Mouse (Mus musculus) lung, embryonic 14.5 days (tissue): ENCODE measurements at regions not wholly inside any gene's neighbourhood (a gene's known extent, or its start where the extent isn't known, plus 50 kb on each side); places are given as distances from the start of the nearest gene placed in this dataset.

Experiments
- ATAC-seq: fragments of 200-750 bp; cut with Nextera tagmentation; 2 replicates; pipeline ENCODE4 v1.8.0; 2017; ENCODE audit warnings: mild to moderate bottlenecking, moderate TSS enrichment, moderate library complexity; ENCODE audit not compliant: insufficient read depth
- DNase-seq: peaks from one replicate; pipeline ENCODE4 v3.0.0-alpha.2; 2015
- H3K27ac ChIP-seq: fragments of 300-500 bp; sonication (generic); 2 replicates; pipeline ENCODE4 v1.5.1; 2014; ENCODE audit warnings: low read depth, mild to moderate bottlenecking, moderate library complexity
- H3K27me3 ChIP-seq: fragments of 300-500 bp; sonication (generic); 2 replicates; pipeline ENCODE4 v1.6.1; 2014; ENCODE audit warnings: low read length, control low read depth; ENCODE audit not compliant: insufficient read depth
- H3K36me3 ChIP-seq: fragments of 300-500 bp; sonication (generic); 2 replicates; pipeline ENCODE4 v1.6.1; 2014; ENCODE audit warnings: control low read depth; ENCODE audit not compliant: insufficient read depth
- H3K4me1 ChIP-seq: fragments of 300-500 bp; sonication (generic); 2 replicates; pipeline ENCODE4 v1.6.1; 2014; ENCODE audit warnings: antibody characterized with exemption, control low read depth; ENCODE audit not compliant: insufficient read depth
- H3K4me2 ChIP-seq: fragments of 300-500 bp; sonication (generic); 2 replicates; pipeline ENCODE4 v1.6.1; 2014; ENCODE audit warnings: mild to moderate bottlenecking
- H3K4me3 ChIP-seq: fragments of 300-500 bp; sonication (generic); 2 replicates; pipeline ENCODE4 v1.5.1; 2014; ENCODE audit warnings: low read depth, low read length
- H3K9ac ChIP-seq: fragments of 300-500 bp; sonication (generic); 2 replicates; pipeline ENCODE4 v1.6.1; 2014
- H3K9me3 ChIP-seq: fragments of 300-500 bp; sonication (generic); 2 replicates; pipeline ENCODE4 v1.6.1; 2016; ENCODE audit warnings: low read depth, low read length, control low read depth
- CTCF ChIP-seq: IDR thresholded peaks from 2 replicates; pipeline ENCODE4 v1.5.1; 2016; ENCODE audit warnings: antibody characterized with exemption, low read depth
- WGBS: fragments of 180-500 bp; shearing (Covaris S2); extraction: QIAGEN DNeasy Blood & Tissue Kit; methylation state at CpG from one replicate; pipeline ENCODE4 v1.1.7; 2014; 5-methylcytosine and 5-hydroxymethylcytosine counted together

- H3K4me1 ChIP-seq, result no peaks in the 10 kb centered on the region
- H3K4me2 ChIP-seq, result no peak overlapping the region
- no peak overlapping the region for H3K9ac ChIP-seq
- H3K9me3 ChIP-seq, result no peaks in the 10 kb centered on the region
- no peak overlapping the region for H3K4me3 ChIP-seq
- no peaks in the 10 kb centered on the region for H3K36me3 ChIP-seq
- WGBS, result 68% methylated on average over 5 of the region's 5 CpGs
- no peak overlapping the region for H3K27ac ChIP-seq
- ATAC-seq (no peak), DNase-seq (no peak)
- no peaks in the 10 kb centered on the region for H3K27me3 ChIP-seq
- TF ChIP-seq CTCF, result no peak
Measured at GRCm38 (mm10) chr1:128762076-128762475, 170.0 kb upstream of the Cxcr4 start.

DNA sequence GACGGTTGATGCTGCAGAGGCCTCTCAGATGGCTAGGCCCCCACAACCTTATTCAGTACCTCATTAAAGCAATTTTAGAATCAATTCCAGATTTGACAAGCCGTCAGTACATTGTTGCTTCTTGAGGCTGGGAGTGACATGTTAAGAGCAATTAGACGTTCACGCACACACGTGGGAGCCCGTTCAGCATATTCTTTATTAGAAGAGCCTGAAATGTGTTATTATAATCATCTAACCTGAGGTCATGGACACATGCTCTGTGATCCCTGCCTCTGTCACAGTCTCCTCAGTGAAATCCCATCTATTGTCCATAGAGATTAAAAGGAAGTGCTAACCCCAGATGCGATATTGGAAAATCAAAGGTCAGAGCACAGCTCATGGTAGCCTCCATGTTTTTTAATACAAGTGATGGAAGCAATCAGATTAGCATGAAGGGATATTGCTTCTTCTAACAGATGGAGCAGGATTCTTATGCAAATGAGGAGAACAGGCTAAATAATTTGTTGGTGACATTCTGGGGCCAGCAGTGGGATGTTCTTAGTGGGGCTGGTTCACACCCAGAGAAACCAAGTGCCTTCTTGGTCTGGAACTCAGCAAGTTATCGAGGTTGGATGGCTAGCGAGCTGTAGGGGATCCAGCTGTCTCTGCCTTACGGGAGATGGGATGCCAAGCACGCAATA is 166.8 kb upstream of the Cxcr4 start:
- no peak overlapping the region for H3K9ac ChIP-seq
- H3K4me1 ChIP-seq, result no peaks in the 10 kb centered on the region
- ATAC-seq (no peak), DNase-seq (no peak)
- no peak overlapping the region for H3K4me3 ChIP-seq
- no peaks in the 10 kb centered on the region for H3K9me3 ChIP-seq
- H3K27me3 ChIP-seq, result no peaks in the 10 kb centered on the region
- no peak overlapping the region for H3K27ac ChIP-seq
- H3K4me2 ChIP-seq, result no peak overlapping the region
- 88% methylated on average over 11 of the region's 11 CpGs for WGBS
- H3K36me3 ChIP-seq, result no peaks in the 10 kb centered on the region
- no peak for TF ChIP-seq CTCF

DNA sequence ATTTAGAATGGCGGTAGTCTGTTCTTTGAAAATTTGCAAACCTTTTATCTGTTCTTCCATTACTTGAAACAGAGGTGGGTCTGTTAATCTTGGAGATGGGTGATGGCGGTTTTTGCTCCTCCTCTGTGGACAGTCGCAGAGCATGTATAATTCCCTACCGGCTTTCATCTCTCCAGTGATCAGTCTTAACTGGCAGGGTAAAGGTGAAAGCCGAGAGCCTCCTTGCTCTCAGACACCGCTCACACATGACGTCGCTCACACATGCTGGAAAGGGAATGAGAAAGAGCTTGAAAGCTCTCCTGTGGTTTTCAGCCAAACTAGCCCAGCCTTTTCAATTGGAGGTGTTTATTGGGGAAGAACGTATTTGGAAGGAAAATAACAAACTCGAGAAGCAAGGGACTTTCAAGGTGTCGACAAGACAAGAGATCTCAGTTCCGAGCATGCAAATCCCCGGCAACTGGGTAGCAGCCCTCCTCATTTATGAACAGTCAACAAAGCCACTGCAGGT is 166.3 kb upstream of the Cxcr4 start:
- no peak for ATAC-seq
- Histone ChIP-seq H3K4me3 (no peak overlapping the region), H3K9me3 (no peaks in the 10 kb centered on the region), H3K4me1 (no peaks in the 10 kb centered on the region), H3K27me3 (no peaks in the 10 kb centered on the region), H3K36me3 (no peaks in the 10 kb centered on the region), H3K9ac (no peak overlapping the region), H3K27ac (no peak overlapping the region), H3K4me2 (no peak overlapping the region)
- no peak for TF ChIP-seq CTCF
- 61% methylated on average over 13 of the region's 13 CpGs for WGBS
- no peak for DNase-seq

DNA sequence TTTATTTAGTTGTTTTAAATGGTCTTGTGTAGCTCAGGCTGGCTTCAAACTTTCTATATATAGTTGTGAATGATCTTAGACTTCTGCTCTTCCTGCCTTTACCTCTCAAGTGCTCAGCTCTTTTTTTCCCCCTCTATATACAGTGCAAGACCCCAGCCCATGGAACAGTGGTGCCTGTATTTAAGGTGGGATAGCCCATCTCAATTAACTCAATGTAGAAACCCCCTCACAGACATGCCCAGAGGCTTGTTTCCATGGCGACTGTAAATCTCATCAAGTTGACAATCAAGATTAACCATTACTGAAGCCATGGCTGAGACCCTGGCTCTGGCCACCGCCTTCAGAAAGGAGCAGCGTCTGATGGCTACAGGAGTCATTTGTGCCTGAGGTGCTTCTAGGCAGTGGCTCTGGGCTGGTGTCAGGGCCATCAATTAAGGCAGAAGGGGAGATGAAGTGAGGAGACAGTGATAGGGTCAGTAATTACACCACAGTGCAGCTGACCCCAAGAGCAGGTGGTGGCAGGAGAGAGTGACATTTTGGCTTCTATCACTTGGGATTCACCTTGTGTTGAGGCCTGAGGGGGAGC is 161.4 kb upstream of the Cxcr4 start:
- H3K9ac ChIP-seq, result no peak overlapping the region
- no peaks in the 10 kb centered on the region for H3K9me3 ChIP-seq
- no peak overlapping the region for H3K4me2 ChIP-seq
- no peak overlapping the region for H3K4me3 ChIP-seq
- no peaks in the 10 kb centered on the region for H3K4me1 ChIP-seq
- no peak for ATAC-seq
- H3K36me3 ChIP-seq, result no peaks in the 10 kb centered on the region
- DNase-seq, result no peak
- H3K27me3 ChIP-seq, result no peaks in the 10 kb centered on the region
- WGBS, result 54% methylated on average over 3 of the region's 3 CpGs
- TF ChIP-seq CTCF, result no peak
- no peak overlapping the region for H3K27ac ChIP-seq

DNA sequence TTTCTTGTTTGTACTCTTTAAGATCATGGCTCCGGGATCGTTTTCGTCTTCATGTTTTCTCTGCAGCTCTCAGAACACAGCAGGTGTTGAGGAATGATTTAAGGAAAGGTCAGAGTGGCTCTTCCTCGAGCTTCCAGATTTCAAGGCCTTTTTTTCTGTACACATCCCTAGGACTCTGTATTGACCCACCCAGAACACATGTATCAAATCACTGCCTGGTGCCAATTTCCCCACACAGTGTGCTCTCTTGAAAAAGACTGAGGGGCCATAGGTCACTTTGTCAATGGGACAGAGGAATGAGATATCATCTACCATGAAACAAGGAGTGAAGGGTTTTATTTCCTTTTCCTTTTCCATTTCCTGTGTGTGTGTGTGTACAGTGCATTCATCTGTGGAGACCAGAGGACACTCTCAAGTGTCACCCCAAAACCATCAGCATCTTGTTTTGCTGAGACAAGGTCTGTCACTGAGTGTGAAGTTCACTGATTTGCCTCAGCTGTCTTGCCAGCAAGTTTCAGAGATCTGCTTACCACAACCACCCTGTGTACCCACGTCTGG is 157.4 kb upstream of the Cxcr4 start:
- no peaks in the 10 kb centered on the region for H3K36me3 ChIP-seq
- WGBS, result 65% methylated on average over 5 of the region's 5 CpGs
- no peak overlapping the region for H3K9ac ChIP-seq
- H3K4me1 ChIP-seq, result no peaks in the 10 kb centered on the region
- DNase-seq, result no peak
- H3K27me3 ChIP-seq, result no peaks in the 10 kb centered on the region
- H3K9me3 ChIP-seq, result no peaks in the 10 kb centered on the region
- no peak for ATAC-seq
- no peak for TF ChIP-seq CTCF
- H3K4me3 ChIP-seq, result no peak overlapping the region
- H3K4me2 ChIP-seq, result no peak overlapping the region
- no peak overlapping the region for H3K27ac ChIP-seq

- Histone ChIP-seq H3K36me3 (no peaks in the 10 kb centered on the region), H3K27me3 (no peaks in the 10 kb centered on the region), H3K4me2 (no peak overlapping the region), H3K4me1 (no peaks in the 10 kb centered on the region), H3K9me3 (no peaks in the 10 kb centered on the region), H3K27ac (no peak overlapping the region), H3K9ac (no peak overlapping the region), H3K4me3 (no peak overlapping the region)
- no peak for DNase-seq
- 86% methylated on average over 12 of the region's 12 CpGs for WGBS
- no peak for ATAC-seq
- no peak for TF ChIP-seq CTCF
Measured at GRCm38 (mm10) chr1:128747196-128747790, 155.2 kb upstream of the Cxcr4 start.

GRCm38 (mm10) chr1:128746461-128747009 is 154.4 kb upstream of the Cxcr4 start:
- ATAC-seq (no peak), DNase-seq (no peak)
- 64% methylated on average over 3 of the region's 3 CpGs for WGBS
- H3K9me3 ChIP-seq, result no peaks in the 10 kb centered on the region
- H3K4me2 ChIP-seq, result no peak overlapping the region
- no peaks in the 10 kb centered on the region for H3K4me1 ChIP-seq
- no peaks in the 10 kb centered on the region for H3K36me3 ChIP-seq
- no peak overlapping the region for H3K9ac ChIP-seq
- no peak overlapping the region for H3K4me3 ChIP-seq
- H3K27me3 ChIP-seq, result no peaks in the 10 kb centered on the region
- no peak overlapping the region for H3K27ac ChIP-seq
- TF ChIP-seq CTCF, result peak; percentile 13; the same call in 1 of the 2 replicates
